10 mouse cellular contexts compared by ENCODE assay signal in genomic region chr13:23990928-23991327, GRCm38 (mm10). TPM values are rescaled to one million over a fixed set of nuclear protein-coding genes. Genes with fewer than 3 reads are reported as not detected.
DNase-seq lines count a peak whose midpoint lies in the region; ATAC-seq and TF ChIP-seq lines count a peak whose summit lies in the region.
"Had no signal": no experiment of that assay in that cellular context is flagged by ENCODE, and none has a peak within 500 bp of the region (broad histone marks: within the 10 kb centered on the region; RNA-seq: fewer than 3 reads in every experiment).

TSS of gene Scgn (minus strand) at chr13:23991214.

- TF ChIP-seq POLR2A in thymus, adult 2 months (IDR thresholded peaks at IDR 0.05; ENCODE audit: control insufficient read depth, extremely low read depth, insufficient read depth, low read length, poor library complexity), result no peak

- no peak within 1 kb of the TSS for H3K4me2 ChIP-seq in stomach, postnatal 0 days (replicated peaks; ENCODE audit: low read depth)

- DNase-seq in thymus, adult 2 months, result peak; percentile 21
- DNase-seq in thymus, adult 18-20 months, result no peak
- DNase-seq in embryo, embryonic 10 days (ENCODE audit: low spot score), result peak; percentile 91
- DNase-seq in heart, postnatal 10 days, result peak; percentile 71 to 81
- peak; percentile 82 for DNase-seq in kidney, postnatal 14 days
- peak; percentile 70 for DNase-seq in midbrain, embryonic 10.5 days (ENCODE audit: low spot score)
- peak; percentile 82 for DNase-seq in stomach, postnatal 0 days (ENCODE audit: low spot score)
- no peak for DNase-seq in T-cell, adult 2 months (ENCODE audit: low spot score)

- intact Hi-C loops in heart, postnatal 10 days (cut with DNase I), result no loop called here

- H3K36me3 ChIP-seq in thymus, adult 2 months (ENCODE audit: control insufficient read depth, insufficient read depth, low read length), result no peaks in the 10 kb centered on the region
- H3K36me3 ChIP-seq in midbrain, embryonic 10.5 days, result no peaks in the 10 kb centered on the region
- H3K36me3 ChIP-seq in stomach, postnatal 0 days (ENCODE audit: control insufficient read depth, insufficient read depth, low read length), result no peaks in the 10 kb centered on the region

- TF ChIP-seq CTCF in thymus, adult 2 months (IDR thresholded peaks at IDR 0.05; ENCODE audit: borderline replicate concordance, control insufficient read depth, extremely low read depth, insufficient read depth, low read length, poor library complexity), result no peak
- peak; percentile 28 for TF ChIP-seq CTCF in stomach, postnatal 0 days (IDR thresholded peaks at IDR 0.05; ENCODE audit: low read depth)

- no peak within 1 kb of the TSS for H3K27ac ChIP-seq in thymus, adult 2 months (ENCODE audit: control insufficient read depth, insufficient read depth, low read length)
- no peak within 1 kb of the TSS for H3K27ac ChIP-seq in midbrain, embryonic 10.5 days (replicated peaks)
- H3K27ac ChIP-seq in stomach, postnatal 0 days (replicated peaks), result no peak within 1 kb of the TSS

- no peaks in the 10 kb centered on the region for H3K27me3 ChIP-seq in thymus, adult 2 months (ENCODE audit: control insufficient read depth, insufficient read depth, low read length)
- peaks cover 43% of the 10 kb centered on the region for H3K27me3 ChIP-seq in midbrain, embryonic 10.5 days (ENCODE audit: low read depth, poor library complexity, severe bottlenecking)
- H3K27me3 ChIP-seq in stomach, postnatal 0 days (ENCODE audit: control insufficient read depth, insufficient read depth, low read length), result no peaks in the 10 kb centered on the region; the same call in 1 of the 2 replicates

- H3K4me3 ChIP-seq in thymus, adult 2 months (ENCODE audit: control insufficient read depth, insufficient read depth, low read length), result no peak within 1 kb of the TSS
- peak within 1 kb of the TSS; percentile 47 for H3K4me3 ChIP-seq in midbrain, embryonic 10.5 days
- H3K4me3 ChIP-seq in stomach, postnatal 0 days (ENCODE audit: low read depth, low read length), result no peak within 1 kb of the TSS

- no peak within 1 kb of the TSS for H3K9ac ChIP-seq in stomach, postnatal 0 days (ENCODE audit: low read length)

- no peak for ATAC-seq in stomach, postnatal 0 days (ENCODE audit: low FRiP score, low TSS enrichment)

- no peak for TF ChIP-seq EP300 in stomach, postnatal 0 days (optimal IDR thresholded peaks at IDR 0.05)

- H3K4me1 ChIP-seq in thymus, adult 2 months (replicated peaks; ENCODE audit: control insufficient read depth, insufficient read depth, low read length), result no peaks in the 10 kb centered on the region
- peaks cover 11% of the 10 kb centered on the region for H3K4me1 ChIP-seq in midbrain, embryonic 10.5 days
- no peaks in the 10 kb centered on the region for H3K4me1 ChIP-seq in stomach, postnatal 0 days (replicated peaks; ENCODE audit: control insufficient read depth, insufficient read depth)

- WGBS in thymus, adult 2 months, result 7% methylated on average over 20 of the region's 20 CpGs
- WGBS in midbrain, embryonic 10.5 days, result under 1% methylated on average over 20 of the region's 20 CpGs
- 0% methylated on average over 20 of the region's 20 CpGs for WGBS in stomach, postnatal 0 days

- H3K9me3 ChIP-seq in midbrain, embryonic 10.5 days (replicated peaks), result no peaks in the 10 kb centered on the region
- H3K9me3 ChIP-seq in stomach, postnatal 0 days (ENCODE audit: control insufficient read depth, low read length), result no peaks in the 10 kb centered on the region

RNA-seq across cellular contexts. Expression of gene Scgn, which starts in this region (rescaled TPM):
- polyA plus RNA-seq in thymus, adult 2 months (2012; rRNA removed), result 0.11 TPM in 1 of 2 replicates, not detected in the other
- not detected for total RNA-seq in heart, postnatal 10 days (2021)
- 0.21 and 0.27 TPM in 2 replicates for polyA plus RNA-seq in midbrain, embryonic 10.5 days (2016; fragmentation: Nextera tagmentation; extraction: Ambion mirVana)
- polyA plus RNA-seq in stomach, postnatal 0 days (2015; fragmentation: Nextera tagmentation; extraction: Ambion mirVana), result 10.9 and 11.3 TPM in 2 replicates
- total RNA-seq: gastrocnemius, postnatal 36 days had no signal
- polyA plus RNA-seq: spleen, adult 2 months had no signal

Comparison
In these comparisons a context has a peak if more than half of its experiments do, and no peak if none do; other contexts are left out.
1. Peak in DNase-seq in thymus, adult 2 months; RNA of the gene not detected or under 1 TPM.
2. Peak in DNase-seq in heart, postnatal 10 days; RNA of the gene not detected or under 1 TPM.
3. Peak in DNase-seq and H3K4me3 ChIP-seq in midbrain, embryonic 10.5 days; RNA of the gene not detected or under 1 TPM.
4. DNase-seq: peak in embryo, embryonic 10 days (single experiment), kidney, postnatal 14 days (single experiment) and stomach, postnatal 0 days (single experiment); none in thymus, adult 18-20 months (0 of 2) and T-cell, adult 2 months (single experiment).